Mouse (Mus musculus) gastrocnemius, adult 2 months (tissue): Measurements from ENCODE around the gene Fgfr2. TPM values are rescaled to one million over a fixed set of nuclear protein-coding genes. Genes with fewer than 3 reads are reported as not detected.

Experiments used
- DNase-seq: peaks from one replicate; pipeline ENCODE4 v3.0.0; 2022
- H3K27ac ChIP-seq: fragments of 200-600 bp; 2 replicates; pipeline ENCODE4 v1.8.1; 2022; ENCODE audit warnings: mild to moderate bottlenecking
- H3K4me3 ChIP-seq: fragments of 200-600 bp; 2 replicates; pipeline ENCODE4 v1.8.1; 2022; ENCODE audit warnings: mild to moderate bottlenecking, moderate library complexity
- CTCF ChIP-seq: fragments of 200-600 bp; IDR thresholded peaks from 2 replicates; pipeline ENCODE4 v1.8.1; 2022; ENCODE audit warnings: antibody characterized with exemption, mild to moderate bottlenecking, moderate library complexity
- intact Hi-C: fragments of 180-260 bp; cut with DNase I; formaldehyde crosslinking; loops from one replicate; pipeline ENCODE4 v1.15.1; 2025
- total RNA-seq, 2 experiments: library from RNA; stranded (reverse); gene quantifications; 2 replicates each; pipeline ENCODE4 v1.2.3; 2021

The Fgfr2 gene
- total RNA-seq, 2 experiments from 2014 or later = 0.15 to 0.33 TPM

DNA sequence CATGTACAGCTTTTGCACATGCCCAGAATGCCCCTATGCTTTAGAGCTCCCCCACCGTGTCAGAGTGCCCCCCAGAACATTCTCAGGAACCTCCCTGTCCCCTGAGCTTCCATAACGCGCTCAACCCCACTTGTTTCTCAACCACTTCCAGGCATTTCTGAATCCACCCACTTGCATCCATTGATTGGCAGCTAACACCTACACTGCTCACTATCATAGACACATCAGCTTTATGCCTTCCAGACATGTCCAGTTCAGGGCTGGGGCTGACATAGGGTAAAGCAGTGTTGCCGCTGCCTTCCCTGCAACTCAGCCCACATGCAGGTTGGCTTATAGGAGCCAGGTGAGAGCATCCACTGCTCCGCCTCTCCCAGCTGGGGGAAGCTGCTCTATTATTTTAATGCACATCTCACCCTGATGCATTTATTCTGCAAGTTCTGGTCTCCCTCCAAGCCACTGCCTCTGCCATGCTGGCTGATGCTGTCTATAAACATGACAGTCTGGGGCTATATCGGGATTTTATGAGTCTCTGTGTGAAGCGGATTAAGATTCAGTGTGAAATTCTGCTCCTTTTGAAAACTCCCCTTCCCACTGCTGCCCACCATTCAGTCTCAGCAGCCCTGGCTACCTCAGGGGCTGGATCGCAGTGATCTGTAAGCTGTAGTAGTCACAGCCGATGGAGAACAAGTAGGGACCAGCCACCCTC is 914.1 kb downstream of the Fgfr2 start:
- TF ChIP-seq CTCF = no peak
- DNase-seq = no peak
- intact Hi-C loops = no loop called here
- Histone ChIP-seq H3K27ac (no peak overlapping the region), H3K4me3 (no peak overlapping the region)

DNA sequence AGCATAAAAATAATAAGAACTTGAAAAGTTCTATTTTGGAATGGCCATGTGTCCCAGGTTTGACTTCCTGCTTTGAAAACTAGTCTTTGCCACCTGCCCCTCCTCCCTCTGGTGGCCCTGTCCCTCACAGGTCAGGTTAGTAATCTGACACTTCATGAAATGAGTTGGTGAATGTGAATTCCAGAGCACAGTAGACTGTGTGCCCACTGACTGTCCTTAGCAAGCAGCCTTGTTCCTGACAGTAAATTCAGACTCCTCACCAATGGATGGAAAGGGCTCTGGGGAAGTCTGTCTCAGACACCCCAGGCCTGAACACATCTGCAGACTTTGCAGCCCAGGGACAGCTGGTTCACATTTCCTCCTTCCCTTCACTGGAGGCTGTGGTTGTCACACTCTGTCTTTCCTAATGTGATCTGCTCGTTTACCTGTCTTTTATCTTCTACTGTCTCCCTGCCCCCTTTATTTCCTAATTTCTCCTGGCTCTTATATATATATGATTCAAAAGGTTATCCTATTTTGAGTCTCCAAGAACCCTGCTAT is 919.0 kb downstream of the Fgfr2 start:
- H3K4me3 ChIP-seq = no peak overlapping the region
- intact Hi-C loops = no loop called here
- H3K27ac ChIP-seq = no peak overlapping the region
- no peak for DNase-seq
- no peak for TF ChIP-seq CTCF

DNA sequence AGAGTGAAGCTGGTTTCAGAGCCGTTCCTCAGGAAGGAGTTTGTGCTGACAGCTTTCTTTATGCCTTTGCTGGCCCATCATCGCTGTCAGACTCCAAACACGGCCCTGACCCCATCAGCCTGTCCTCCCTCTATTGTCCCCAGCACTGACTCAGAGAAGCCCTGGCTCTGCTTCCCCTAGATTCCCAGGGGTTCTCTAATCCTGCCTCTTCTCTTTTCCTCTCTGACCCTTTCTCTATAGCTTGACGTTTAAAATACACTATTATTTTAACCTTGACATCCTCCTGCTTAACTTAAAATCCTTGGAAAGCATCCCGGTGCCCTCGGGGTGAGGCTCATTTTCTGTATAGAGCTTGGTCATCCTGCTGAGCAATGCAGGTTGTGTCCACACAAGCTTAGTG is 923.5 kb downstream of the Fgfr2 start:
- DNase-seq = no peak
- Histone ChIP-seq H3K4me3 (no peak overlapping the region), H3K27ac (no peak overlapping the region)
- intact Hi-C loops = no loop called here
- no peak for TF ChIP-seq CTCF

DNA sequence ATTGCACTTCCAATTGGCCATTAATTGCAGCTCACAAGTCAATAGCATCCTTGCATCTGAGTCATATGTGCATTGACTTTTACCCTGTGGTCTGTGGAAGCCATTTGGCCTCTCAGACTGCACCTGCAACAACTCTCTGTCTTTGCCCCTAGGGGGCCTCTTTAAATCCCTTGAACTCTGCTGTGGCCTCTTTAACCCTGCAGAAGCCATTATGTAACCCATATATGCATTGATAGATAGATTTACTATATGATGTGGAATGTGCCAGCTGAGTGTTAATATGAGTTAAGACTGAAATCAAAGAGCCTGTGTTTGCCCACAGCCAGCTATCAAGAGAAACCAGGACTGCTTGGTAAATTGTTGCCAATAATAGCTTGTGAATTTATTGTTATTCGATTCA is 924.3 kb downstream of the Fgfr2 start:
- no peak for DNase-seq
- no peak for TF ChIP-seq CTCF
- intact Hi-C loops = no loop called here
- Histone ChIP-seq H3K27ac (no peak overlapping the region), H3K4me3 (no peak overlapping the region)

DNA sequence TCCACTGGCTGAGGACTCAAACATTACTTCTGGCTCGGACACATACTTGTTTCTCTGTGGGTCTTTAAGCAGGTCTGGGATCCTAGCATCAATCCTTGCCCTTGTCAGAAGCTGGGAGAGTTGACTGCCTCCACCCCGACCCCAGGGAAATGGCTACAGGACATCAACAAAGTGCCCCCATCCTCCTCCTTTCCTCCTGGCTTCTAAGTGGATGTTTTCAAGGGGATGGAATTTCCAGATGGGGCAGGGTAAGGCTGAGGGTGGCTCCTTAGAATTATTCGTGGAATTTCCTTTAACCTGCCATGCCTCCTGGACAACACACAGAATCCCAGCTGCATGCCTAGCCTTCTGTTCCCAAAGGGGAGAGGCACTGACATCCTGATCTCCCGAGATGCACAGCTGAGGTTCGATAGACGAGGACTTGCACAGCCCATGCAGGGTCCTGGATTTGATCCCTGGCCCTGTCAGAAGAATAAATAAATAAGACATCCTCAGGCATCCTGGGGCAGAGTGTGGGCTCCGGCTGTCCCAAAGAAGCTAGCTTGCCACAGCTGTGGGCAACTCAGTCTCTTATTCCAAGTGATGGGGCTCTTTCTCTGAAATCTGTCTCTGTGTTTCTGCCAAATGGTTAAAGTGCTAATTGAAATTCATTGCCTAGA is 925.2 kb downstream of the Fgfr2 start:
- DNase-seq = no peak
- intact Hi-C loops = no loop called here
- TF ChIP-seq CTCF = no peak
- H3K27ac ChIP-seq = 0 out of 2 replicates have a peak overlapping the region, but pooled peaks have one; percentile 20
- no peak overlapping the region for H3K4me3 ChIP-seq

DNA sequence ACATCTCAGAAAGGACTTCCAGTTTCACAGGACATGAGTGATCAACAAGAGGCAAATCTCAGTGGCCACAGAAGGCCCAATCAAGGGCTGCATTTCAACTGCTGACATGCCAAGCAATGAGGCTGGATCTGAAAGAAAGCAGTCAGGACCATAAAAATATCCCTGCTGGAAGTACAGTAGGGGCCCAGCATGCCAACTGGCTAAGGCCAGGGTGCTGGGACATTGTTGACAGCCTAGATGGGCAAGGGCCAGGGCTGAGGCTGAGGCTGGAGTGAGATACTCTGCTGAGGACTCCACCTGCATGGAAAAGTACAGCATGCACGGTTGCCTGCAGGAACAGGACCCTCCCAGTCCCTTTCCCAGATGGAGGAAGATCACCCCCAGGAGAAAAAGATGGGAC is 926.6 kb downstream of the Fgfr2 start:
- peak; percentile 54 for DNase-seq
- Histone ChIP-seq H3K4me3 (no peak overlapping the region), H3K27ac (0 out of 2 replicates have a peak overlapping the region, but pooled peaks have one; percentile 20)
- intact Hi-C loops = no loop called here
- TF ChIP-seq CTCF = no peak

DNA sequence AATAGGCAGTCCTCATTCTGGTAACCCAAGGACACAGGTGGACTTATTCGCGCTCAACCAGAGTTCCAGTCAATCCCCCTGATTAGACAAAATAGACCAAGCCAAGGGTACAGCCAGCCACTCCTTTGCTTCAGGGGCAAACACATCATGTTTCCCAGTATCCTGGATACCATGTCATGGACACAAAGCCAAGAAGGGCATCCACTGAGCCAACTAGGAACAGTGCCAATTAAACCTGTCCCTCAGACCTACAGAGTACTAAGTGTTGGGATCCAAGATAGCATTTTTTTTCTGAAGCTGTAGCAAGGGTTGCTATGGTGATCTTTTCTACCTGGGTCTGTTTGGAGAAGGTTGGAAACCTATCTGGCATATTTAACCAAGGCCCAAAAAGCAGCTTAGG is 929.5 kb downstream of the Fgfr2 start:
- intact Hi-C loops = no loop called here
- no peak for TF ChIP-seq CTCF

DNA sequence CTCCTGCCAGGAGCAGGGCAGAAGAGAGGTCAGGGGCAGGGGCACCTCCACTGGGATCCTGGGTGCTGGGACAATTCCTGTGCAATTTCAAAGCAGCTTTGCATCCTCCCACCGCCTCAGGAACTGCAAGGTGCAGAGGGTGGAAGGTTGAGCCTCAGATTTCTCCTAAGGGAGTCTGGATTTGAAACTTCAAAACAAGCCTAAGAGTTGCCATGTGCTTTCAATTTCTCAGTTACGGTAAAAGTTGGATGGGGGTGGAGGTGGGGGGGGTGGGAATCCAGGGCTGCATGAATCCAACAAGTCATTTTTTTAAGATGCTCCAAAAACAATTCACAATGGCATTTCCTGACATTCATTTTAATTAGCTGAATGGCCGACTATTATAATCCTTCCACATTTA is 935.7 kb downstream of the Fgfr2 start:
- no peak for TF ChIP-seq CTCF
- DNase-seq = no peak
- Histone ChIP-seq H3K4me3 (no peak overlapping the region), H3K27ac (no peak overlapping the region)
- intact Hi-C loops = no loop called here

More for the DNA sequence above, 929.5 kb downstream of the Fgfr2 start:
- Histone ChIP-seq H3K4me3 (no peak overlapping the region), H3K27ac (no peak overlapping the region)
- no peak for DNase-seq

DNA sequence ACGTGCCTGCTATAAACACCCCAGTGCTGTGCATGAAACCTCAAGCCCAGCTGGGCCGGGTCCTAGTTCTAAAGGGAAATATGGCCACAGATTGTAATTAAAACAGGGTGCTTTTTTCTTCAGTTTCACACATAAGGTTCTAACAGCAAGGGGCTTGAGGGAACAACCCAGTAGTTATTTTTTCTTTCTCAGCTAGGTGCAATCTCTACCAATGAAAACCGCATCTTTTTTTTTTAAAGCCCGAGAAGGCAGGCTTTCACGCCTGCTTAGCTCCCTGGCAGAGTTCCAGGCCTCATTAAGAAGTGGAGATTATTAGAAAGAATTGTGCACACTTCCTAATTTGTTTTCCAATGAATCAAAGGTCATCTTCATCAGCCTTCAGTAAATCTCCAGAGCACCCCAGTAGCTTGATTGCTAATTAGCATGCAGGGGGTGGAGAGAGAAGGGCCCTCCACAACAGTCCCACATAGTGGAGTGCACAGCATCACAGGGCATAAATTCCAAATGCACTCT is 939.2 kb downstream of the Fgfr2 start:
- no peak for DNase-seq
- H3K27ac ChIP-seq = no peak overlapping the region
- H3K4me3 ChIP-seq = no peak overlapping the region
- TF ChIP-seq CTCF = no peak
- intact Hi-C loops = no loop called here

DNA sequence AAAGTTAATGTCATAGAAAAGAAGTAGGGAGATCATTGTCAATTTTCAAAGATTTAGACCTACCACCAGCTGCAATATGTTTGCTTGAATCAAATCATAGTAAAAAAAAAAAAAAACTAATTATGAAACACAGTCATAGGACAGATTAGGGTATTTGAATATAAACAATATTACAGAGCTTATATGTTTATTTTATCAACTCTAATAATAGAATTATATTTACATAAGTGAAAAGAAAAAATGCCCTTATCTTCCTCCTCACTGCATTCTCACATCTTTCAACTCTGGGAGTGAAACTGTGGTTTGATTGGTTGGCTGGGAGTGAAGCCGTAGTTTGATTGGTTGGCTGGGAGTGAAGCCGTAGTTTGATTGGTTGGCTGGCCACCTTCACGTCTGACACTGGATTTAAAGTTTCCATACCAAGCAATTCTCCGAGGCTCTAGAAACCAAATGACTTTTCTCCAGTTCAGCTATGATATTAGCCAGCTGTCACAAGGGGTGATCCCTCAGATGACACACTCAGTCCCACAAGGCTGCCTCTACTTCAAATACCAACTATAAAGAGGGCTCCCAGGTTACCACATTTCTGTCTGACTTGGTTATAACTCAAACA is 941.5 kb downstream of the Fgfr2 start:
- Histone ChIP-seq H3K4me3 (no peak overlapping the region), H3K27ac (no peak overlapping the region)
- DNase-seq = no peak
- TF ChIP-seq CTCF = no peak
- intact Hi-C loops = no loop called here

DNA sequence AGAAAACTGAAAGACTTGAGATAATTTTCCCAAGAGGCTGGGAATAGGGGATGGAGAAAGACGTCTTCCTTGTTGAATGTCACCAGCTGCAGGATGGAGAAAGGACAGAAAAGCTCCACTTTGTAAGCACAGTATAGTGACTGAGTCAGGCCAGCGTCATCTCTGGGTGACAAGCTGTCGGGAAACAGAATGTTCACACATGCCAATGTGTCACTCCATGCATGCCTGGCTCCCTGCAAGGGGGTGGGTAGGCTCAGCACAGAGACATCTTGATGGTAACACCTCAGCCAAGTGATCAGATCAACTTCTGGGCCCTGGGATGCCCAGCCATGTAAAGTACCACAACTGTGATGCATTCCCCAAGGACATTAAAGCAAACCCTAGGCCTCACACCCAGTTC is 942.1 kb downstream of the Fgfr2 start:
- H3K4me3 ChIP-seq = no peak overlapping the region
- intact Hi-C loops = no loop called here
- no peak for TF ChIP-seq CTCF
- DNase-seq = no peak
- H3K27ac ChIP-seq = no peak overlapping the region

DNA sequence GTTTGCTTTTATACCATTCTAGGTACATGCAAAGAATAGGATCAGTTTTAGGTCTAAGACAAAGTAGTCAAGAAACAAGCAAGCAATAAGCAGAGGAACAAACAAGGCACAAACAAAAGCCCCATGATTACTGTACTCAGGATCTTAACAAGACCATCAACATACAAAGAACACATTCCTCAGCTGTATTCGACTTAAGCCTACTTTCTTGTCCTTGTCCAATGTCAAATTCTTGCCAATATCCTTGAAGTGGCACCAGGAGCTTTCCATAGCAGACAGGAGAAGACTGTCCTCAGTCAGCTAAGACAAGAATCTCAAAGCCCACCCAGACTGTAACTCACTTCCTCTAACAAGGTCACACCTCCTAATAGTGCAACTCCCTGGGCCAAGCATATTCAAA is 944.1 kb downstream of the Fgfr2 start:
- Histone ChIP-seq H3K4me3 (no peak overlapping the region), H3K27ac (no peak overlapping the region)
- TF ChIP-seq CTCF = no peak
- intact Hi-C loops = no loop called here
- DNase-seq = no peak

DNA sequence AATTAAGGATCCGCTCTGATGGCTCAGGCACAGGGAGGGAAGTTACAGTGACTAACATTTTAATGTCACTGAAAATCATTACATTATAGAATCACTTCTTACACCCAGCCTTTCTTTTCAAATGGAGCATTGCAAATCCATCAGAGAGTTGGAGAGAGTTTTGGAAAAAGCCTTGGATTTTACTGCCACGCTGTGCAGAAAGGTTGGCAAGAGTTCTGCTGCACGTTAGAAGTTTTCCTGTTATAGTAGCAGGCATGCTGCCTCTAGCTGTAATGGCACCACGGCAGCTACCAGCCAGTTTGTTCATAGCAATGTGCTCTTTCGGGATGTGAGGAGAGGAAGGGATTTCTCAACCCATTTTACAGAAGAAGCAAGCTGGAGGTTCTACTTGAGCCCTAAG is 948.4 kb downstream of the Fgfr2 start:
- intact Hi-C loops = no loop called here
- H3K4me3 ChIP-seq = no peak overlapping the region
- DNase-seq = no peak
- TF ChIP-seq CTCF = no peak
- H3K27ac ChIP-seq = no peak overlapping the region
